Mouse (Mus musculus) kidney, adult 8-10 months (tissue): ENCODE measurements around the gene Fam13a.

Source experiments
- DNase-seq, 2 experiments: peaks; one replicate each; pipeline ENCODE4 v3.0.0; 2022

Gene Fam13a

DNA sequence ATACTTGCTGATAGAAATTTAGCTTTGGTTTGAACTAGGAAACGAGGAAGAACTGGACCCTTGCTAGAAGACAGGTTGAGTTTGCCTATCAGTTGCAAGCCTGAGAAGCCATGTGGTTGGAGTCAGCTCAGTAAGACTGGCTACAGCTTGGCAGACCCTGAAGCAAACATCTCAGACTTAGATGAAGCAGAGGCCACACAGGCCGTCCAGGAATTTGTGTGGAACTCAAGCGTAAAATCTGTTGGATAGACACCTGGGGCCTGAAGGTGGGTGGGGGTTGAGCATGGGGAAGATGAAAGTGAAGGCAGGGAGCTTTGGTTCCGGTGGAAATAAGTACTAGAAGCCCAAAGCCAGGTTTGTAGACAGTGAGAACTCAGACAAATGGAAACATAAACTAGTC is 25.8 kb downstream of the Fam13a start:
- DNase-seq = peak; percentile 26 to 50

DNA sequence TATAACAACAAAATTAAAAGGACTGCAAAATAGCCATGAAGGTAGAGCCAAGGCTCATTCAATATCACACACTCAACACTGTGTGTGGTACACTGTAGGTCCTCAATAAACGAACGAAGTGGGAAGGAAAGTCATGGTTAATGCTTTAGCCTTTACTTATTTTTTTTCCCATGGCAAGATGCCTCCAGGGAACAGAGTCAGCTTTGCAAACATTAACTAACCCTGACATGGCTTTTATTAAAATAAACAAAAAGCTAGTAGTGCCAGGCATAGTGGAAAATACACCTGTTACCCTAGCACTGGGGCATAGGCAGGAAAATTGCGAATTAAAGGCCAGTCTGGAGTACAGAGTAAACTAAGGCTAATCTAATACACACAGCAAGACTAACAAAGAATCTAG is 35.2 kb downstream of the Fam13a start:
- DNase-seq = peak; percentile 58 to 80

DNA sequence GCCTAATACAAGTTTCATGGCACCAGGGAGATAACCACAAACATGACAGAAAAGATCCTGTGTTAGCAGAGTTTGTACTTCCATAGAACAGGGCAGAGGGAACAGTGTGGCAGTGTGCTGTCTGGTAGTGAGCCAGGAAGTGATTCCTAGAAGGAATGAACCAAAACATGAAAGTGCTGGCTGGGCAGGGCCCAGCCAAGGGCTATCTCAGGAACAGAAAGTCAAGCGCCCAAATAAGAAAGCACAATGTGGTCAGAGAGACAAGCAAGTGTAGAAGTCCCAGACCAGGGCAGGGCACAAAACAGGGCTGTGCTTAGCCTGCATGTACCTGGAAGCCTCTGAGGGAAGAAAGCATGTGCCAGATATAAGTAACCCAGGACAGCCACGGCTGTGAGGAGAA is 35.6 kb downstream of the Fam13a start:
- DNase-seq = peak; percentile 24 to 42

DNA sequence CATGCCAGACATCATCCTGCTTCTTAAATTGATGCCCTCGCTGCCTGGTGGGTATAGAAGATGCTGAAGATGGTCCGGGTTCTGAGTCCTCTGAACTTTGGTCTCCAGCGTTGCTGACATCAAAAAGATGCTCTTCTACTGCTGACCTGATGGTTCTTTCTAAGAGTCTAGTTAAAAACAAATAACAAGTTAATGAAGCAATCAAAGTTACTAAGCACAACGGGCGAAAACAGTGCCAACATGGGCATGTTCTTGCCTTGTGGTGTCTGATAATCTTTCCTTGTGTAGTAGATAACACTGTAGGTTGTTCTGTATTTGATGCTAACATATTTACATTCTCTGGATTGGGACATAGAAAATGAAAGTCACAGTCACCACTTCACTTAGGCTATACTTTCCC is 37.2 kb downstream of the Fam13a start:
- DNase-seq = peak; percentile 34 to 55

DNA sequence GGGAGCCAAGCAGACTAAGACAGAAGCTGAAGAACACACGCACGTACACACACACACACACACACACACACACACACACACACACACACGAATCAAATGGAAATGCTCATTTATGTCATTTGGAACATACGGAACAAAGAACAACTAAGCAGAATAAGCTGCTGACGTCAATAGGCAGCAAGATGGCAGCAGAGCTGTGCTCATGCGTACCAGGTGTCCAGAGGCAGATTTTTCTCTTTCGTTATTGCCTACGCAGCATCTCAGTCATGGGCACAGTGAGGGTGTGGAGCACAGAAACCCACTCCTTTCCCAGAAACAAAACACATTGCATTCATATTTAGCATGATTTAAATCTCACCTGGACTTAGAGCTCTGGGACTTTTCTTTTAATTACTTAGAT is 39.2 kb downstream of the Fam13a start:
- DNase-seq = no peak

DNA sequence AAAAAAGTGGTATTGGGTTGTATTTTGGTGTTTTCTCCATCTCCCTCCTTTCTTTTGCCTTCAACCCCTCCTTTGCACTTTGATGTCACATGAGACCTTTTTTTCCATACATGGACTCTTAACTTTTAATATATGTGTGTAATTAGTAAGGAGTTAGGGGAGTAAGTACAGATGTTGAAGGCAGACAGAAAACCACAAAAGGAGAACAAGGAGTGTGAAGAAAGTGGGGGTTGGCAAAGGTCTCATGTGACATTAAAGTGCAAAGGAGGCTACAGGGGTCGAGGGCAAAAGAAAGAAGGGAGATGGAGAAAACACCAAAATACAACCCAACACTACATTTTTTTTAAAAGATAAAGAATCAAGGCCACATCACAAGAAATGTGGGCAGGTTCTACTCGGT is 49.1 kb downstream of the Fam13a start:
- DNase-seq = no peak

DNA sequence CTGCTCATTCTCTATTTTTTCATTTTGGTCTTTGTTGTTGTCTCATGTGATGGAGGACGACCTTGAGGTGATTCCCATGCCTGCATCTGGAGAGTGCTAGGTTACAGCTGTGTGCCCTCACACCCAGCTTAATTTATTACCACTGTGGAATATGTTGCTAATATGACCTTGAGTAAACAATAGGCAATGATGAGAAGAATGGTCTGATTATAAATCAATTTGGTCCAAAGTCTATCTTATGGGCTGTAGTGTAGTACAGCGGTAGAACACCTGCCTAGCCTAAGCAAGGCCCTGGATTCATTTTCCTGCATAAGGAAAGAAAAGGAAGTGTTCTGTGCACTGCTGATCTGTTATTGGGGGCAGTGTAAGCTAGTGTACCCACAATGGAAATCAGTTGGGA is 49.9 kb downstream of the Fam13a start:
- DNase-seq = no peak

DNA sequence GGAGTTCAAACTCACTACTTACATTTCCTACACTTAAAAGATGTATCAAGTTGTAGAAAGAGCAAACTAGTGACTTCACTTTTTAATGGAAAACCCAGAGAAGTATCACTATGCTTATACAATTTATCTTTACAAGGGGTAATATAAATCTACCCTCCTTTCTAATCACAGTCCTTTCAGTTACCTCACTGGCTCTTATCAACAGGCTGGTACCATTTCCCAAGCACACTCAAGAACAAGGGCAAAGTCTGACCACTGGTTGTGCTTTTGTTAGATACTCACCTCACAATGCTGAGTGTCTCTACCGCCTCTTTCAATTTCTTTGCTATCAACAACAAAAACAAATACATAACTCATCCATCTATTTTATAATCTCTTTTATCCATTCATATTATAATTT is 51.5 kb downstream of the Fam13a start:
- no peak for DNase-seq

DNA sequence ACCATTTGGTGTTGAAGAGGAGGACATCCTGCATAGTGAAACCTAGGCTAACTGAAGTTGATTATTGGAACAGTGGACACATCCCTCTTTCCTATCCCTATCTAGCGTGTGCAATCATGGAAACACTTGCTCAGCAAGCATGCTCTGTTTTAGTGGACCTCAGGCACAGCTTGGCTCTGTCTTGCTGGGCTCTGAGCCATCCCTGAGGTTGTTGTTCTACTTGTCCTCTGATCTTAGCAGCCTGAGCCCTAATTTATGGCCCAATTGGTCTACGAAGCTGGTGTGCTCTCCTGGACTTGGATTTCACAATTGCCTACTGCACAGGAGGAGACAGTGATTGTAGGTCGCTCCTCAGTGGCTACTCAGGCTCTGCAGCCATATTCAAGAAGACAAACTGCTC is 56.1 kb downstream of the Fam13a start:
- peak; percentile 71 to 84 for DNase-seq

DNA sequence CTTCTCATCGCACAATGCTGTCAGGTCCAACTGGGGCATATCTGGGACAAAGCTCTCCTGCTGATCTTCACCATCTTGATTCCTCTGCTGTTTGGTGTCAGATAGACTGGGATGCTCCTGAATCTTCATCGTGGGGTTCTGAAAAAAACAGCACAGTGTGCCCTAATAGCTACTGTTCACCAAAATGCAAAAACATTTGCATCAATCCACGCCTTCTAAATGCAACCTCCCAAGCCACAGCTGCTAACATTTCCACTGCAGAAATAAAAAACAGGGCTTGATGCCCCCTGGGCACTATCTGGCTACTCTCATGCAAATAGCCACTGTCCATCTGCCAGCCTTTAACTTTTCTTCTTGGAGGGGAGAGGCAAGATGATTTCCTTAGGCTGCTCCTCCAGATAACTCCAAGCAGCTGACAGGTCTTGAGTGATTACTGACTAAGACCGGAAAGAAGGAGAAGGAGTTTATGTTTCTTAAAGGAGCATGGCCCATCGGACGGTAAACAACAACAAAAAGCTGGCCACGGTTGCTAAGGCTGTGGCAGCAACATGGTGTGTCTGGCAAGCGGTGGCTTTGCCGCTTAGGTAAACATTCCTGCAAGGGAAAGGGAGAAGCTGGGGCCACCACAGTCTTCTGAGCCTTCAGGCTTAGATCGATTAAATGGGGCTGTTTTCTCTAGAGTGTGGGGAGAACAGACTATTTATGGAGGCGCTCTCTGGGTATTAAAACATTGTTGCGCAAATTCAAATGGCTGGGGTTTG is 59.1 kb downstream of the Fam13a start:
- DNase-seq = no peak

DNA sequence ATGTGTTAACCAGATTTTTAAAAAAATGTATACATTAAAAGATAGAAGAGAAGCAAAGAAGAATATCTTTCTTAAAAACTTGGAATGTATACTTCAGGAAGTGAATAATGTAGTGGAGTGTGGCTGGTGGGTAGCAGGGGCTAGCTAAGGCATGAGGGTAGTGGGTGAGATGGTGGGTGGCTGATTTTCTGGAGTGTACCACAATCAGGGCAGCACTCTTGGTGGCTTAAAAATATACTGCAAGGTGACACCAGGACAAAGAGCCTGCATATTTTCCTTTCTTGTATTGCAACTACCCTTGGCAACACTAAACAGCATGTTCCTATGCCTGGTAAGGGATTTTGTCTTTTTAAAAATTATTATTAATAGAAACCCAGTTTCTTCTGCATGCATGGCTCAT is 59.8 kb downstream of the Fam13a start:
- DNase-seq = no peak

DNA sequence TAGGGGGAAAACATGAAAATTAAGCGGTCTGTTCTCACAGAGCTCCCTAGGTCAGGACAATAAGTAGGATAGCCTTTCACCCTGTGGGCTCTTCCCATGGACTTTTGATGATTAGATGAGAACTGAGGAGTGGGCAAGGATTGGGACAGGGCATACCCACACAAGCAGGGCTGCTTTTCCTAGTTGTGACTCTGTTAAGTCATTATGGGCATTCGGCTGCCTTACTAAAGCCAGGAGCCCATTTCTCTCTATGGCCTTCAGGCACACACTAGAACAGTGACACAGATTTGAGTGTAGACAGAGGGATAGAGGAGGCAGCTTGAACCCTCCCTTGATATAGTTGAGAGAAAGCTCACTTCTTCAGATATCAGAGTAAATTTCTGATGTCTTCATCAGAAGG is 60.3 kb downstream of the Fam13a start:
- DNase-seq = no peak

DNA sequence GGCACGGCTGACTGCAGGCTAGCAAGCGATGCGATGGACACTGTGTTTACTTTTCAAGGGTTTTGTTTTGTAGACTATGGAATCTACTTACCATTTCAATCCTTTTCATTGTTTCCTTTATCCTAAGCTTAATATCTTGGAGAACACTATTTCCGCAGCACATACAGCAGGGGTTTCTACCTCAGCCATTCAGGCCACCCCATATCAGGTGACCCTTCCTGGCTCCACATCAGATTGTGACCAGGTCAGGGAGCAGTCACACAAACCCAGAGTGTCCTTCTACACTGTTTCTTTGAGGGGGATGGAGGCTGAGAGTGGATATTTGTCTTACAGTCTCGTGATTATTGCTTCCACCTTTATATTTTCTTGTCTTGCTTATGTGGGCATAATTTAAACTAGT is 61.7 kb downstream of the Fam13a start:
- DNase-seq = no peak

DNA sequence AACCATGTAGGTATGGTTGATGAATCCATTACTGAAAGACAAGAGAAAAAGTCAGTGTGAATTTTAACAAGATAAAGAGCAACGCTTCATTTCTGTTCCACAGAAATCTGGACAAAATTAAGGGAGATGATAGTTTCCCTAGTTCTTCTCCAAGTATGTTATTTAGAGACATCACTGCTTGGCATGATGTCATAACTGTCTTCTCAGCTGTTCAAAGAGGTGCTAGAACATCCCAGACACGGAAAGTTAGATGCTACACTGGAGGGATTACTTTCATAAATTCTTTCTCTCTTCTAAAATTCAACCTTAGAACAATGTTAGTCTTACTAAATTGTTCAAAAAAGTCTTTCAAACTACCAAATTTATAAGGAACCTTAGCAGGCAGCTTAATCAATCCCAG is 63.8 kb downstream of the Fam13a start:
- no peak for DNase-seq

DNA sequence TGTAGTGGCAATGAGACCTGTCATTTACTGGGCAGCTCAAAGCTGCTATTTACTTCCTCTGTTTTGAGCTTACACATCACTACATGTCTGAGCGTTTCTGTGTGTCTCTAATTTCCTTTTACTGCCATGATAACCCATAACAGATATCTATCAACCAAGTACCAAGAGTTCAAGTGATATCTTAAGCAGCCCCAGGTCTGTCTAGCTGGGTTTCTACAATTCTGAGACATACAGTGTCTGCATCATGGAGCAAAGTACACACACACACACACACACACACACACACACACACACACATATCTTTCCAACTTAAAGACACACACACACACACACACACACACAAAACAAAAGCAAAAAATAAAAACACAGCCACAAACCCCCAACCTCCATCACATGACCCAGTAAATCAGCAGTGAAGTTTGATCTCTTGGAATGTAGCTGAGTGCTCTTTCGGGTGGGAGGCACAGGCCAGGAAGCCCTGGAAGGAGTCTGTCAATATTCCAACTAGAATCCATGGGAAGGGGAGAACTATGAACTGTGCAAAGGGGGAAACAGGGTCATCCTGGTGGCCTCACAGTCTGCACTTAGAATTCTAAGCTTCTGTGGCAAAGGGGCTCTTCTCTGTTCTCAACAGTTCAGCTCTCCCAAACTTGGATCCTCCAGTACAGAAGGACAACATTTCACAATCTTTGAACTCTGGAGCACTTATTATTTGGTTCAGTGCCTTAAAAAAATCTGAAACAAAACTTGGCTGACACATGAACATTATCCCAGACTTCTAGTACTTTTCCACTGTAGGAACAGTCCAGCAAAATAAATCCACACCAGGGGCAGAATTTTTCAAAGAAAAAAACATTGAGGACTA is 73.0 kb downstream of the Fam13a start:
- peak; percentile 52 to 82 for DNase-seq

DNA sequence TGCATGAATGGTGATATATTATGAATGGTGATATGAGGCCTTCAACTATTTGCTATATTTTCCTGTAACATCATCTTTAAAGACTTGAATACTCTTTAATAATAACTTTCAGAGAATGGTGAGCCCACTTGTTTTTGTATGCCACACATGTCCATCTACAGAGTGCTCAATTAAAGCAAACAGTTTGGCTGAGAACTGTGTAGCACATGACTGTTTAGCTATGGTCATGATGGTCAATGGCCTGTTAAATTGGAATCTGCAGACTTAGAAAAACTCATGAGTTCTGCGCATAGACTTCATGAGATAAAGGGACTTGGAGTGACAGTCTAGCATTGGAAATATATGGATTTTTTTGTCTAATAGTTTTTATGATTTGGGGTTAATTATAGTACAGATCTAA is 73.9 kb downstream of the Fam13a start:
- DNase-seq = peak in 1 of 2 experiments; percentile 56

DNA sequence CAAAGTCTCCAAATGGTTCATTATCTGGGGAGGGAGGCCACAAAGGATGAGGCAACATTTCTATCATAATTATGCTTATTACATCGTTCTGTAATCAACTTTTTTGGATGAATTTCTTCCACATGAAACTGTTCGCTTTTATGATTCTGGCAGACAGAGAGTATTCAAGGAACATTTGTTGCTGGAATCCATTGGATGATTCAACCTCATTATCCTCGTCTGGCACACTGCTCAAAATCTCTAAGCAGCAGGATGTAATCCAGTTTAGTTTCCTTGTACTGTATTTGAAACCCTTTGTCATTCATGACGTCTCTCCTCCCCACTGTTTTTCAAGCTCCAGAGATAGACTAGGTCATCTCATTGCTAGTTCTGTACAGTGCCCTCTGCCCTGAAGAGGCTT is 77.5 kb downstream of the Fam13a start:
- no peak for DNase-seq

DNA sequence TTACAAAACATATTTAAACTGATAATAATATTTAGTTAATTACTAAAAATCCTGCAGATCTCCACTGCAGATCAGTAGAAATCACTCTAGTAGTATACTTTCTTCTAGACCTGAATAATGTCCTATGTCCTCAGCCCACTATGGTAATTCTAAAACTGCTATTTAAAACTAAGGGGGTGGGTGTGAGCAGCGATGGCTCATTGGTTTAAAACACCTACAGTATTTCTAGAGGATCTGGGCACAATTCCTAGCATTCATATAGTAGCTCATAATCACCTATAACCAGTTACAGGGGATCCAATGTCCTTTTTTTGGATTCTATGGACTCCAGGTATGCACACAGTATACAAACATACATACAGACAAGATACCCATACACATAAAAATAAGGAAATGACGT is 78.1 kb downstream of the Fam13a start:
- DNase-seq = no peak

DNA sequence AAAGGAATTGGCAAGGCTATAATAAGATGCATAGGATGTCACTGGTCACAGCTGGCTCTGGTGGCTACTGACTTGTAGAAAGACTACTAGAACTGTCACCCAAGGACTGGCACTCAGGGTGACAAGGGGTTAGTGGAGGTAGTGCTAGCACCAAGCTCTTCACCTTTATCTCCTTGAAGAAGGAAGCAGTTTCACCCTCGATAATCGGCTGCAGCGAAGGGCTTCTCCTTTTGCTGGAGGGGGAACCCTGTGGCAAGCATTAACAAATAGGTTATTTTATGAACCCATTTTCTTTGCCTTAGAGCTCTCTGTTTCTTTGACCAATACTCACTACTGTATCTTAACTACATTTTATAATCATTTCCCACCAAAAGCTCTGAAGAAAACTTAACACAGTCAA is 80.4 kb downstream of the Fam13a start:
- DNase-seq = no peak

DNA sequence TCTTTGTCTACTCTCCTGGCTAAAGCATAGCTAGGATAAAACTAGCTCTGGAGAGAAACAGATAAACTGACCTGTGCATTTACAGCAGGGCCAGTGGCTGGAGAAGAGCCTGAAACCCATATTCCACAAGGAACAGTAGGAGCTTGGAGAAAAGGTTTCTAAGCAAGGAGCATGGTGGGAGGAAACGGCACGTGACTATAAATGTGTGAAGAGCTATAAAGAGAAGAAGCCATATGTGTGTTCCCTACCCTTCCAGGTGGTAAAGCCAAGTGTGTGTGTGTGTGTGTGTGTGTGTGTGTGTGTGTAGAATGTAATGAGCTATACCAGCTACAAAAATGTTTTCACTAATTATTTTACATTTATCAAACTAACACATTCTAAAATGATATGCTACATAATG is 82.1 kb downstream of the Fam13a start:
- no peak for DNase-seq

DNA sequence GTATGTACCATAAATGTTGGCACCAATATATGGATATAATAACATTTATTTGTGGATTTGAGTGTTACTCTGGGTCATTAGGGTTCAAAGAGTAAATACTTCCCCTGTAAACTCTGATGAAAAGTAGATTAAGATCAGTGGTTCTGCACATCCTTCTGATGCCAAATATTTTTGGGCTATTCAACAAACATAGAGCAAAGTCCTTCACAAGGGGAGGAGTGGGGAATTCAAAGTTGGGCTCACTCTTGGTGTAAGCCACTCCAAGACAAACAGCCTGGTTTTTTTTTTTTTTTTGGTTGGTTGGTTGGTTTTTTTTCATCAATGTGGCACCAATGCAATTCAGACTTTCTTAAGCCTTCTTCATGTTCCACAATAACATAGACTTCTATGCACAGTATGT is 86.6 kb downstream of the Fam13a start:
- no peak for DNase-seq

DNA sequence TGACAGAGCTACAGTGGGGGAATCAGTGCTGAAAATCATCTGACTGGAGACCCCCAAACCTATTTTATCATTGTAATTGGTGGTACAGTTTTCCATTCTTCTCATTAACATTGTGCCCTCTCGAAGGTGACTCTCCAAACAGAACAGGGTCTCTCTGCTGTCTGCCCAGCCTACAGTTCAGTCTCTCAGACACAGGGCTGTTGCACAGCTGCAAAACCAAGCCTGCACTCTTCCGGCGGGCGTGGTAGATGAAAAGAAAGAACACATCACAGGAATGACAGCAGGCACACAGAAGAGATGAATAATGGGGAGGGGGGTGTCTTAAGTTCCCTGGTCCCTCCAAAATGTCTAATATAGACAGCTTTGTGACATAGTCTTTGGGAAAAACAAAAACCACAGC is 90.2 kb downstream of the Fam13a start:
- no peak for DNase-seq

DNA sequence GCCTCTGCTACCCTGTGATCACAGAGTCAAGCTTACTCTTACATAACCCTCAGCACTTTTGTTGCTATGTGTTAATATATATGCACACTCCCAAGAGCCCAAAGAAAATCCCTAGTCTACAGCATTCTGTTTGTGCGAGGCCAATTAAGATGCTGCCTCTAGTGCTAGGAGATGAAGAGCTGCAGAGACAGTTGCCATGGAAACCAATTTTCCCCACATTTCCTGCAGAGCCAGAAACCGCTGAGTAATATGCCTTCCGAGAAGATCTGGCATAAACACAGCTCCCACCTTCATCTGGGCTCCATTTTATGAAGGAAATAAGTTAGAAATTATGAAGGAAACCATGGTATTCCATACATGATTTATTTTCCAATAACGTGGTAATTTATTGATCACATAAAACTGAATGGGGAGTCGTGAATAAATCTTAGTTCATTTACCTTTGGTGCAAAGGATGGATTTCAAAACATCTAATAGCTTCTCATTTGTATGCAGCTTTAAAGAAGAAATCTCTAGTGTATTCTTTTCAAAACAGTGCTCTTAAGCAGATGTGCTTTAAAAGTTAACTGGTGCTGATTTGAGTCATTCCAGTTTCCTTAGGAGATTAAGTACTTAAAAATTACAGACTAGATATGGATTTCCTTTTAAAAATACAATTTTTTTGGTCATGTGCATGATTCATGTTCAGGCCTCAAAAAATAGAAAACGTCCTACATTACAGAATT is 91.0 kb downstream of the Fam13a start:
- no peak for DNase-seq
